Mouse (Mus musculus): ENCODE measurements around the gene Cdh12.

DNA sequence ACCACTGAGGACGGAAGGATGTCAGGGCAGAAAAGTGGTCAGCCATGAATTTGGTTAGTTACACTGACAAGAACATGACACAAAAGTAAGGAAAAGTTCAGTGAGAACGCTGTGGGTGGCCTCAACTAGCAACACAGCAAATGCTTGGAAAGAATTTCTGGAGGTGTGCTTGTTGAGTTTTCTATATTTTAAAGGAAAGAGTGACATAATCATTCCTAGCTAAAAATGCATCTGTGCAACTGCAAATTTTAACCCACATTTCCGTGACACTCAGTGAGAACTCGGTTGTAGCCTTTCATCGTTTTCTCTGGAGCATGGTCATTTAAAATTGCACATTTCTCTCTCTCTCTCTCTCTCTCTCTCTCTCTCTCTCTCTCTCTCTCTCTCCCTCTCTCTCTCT, 392.4 kb downstream of the Cdh12 start:
- no peak for TF ChIP-seq POLR2A (IDR thresholded peaks at IDR 0.05; ENCODE audit: insufficient read depth, low read depth, low read length)
- no peak for TF ChIP-seq CTCF (IDR thresholded peaks at IDR 0.05)
